Mouse (Mus musculus) limb, embryonic 10.5 days (tissue): ENCODE data around the gene Scn5a. TPM values are rescaled to one million over a fixed set of nuclear protein-coding genes. Genes with fewer than 3 reads are reported as not detected.
A peak's percentile ranks its signal among the peaks of the same experiment; 100 is the strongest.

Experiments used
- DNase-seq: peaks from one replicate; pipeline ENCODE4 v3.0.0-alpha.2; 2017; ENCODE audit warnings: low spot score
- H3K27ac ChIP-seq: fragments of 300-500 bp; sonication (generic); 2 replicates; pipeline ENCODE4 v1.5.1; 2016; ENCODE audit warnings: mild to moderate bottlenecking
- H3K27me3 ChIP-seq: fragments of 300-500 bp; sonication (generic); 2 replicates; pipeline ENCODE4 v1.6.1; 2016; ENCODE audit warnings: low read depth, mild to moderate bottlenecking; ENCODE audit not compliant: poor library complexity, severe bottlenecking
- H3K36me3 ChIP-seq: fragments of 300-500 bp; sonication (generic); 2 replicates; pipeline ENCODE4 v1.6.1; 2016; ENCODE audit warnings: mild to moderate bottlenecking, moderate library complexity
- H3K4me1 ChIP-seq: fragments of 300-500 bp; sonication (generic); 2 replicates; pipeline ENCODE4 v1.6.1; 2016
- H3K4me3 ChIP-seq: fragments of 300-500 bp; sonication (generic); 2 replicates; pipeline ENCODE4 v1.5.1; 2016; ENCODE audit warnings: mild to moderate bottlenecking, moderate library complexity
- H3K9me3 ChIP-seq: fragments of 300-500 bp; sonication (generic); replicated peaks from 2 replicates; pipeline ENCODE4 v1.6.1; 2016; ENCODE audit warnings: mild to moderate bottlenecking
- WGBS: fragments of 180-500 bp; shearing (Covaris S2); methylation state at CpG from one replicate; pipeline ENCODE4 v1.1.7; 2016; 5-methylcytosine and 5-hydroxymethylcytosine counted together
- polyA plus RNA-seq: library from polyadenylated mRNA; unstranded; fragments of >200 nt; fragmentation: Nextera tagmentation; extraction: Ambion mirVana; gene quantifications from 2 replicates; pipeline ENCODE4 v1.2.1, GENCODE M21; 2016

The Scn5a gene
- polyA plus RNA-seq, 1 experiment from 2014 or later = 0.10 TPM

DNA sequence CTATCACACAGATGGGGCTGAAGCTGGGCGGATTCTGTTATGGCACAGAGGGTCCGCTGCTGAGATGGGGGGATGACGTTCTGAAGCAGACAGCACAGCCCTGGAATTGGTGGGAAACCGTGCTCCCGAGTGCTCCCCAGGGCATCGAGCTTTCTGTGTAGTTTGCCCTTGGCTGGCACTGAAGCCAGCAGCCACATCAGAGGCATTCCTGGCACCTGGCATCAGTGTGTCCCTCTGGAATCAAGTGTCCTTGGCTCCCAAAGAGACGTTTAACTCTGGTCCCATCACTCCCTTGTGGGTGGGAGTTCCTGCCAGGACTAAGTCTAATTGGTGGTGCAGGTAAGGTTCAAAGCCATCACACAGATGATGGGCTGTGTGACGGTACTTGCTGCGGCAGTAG, 82.5 kb downstream of the Scn5a start:
- 91% methylated on average over 9 of the region's 9 CpGs for WGBS
- no peak for DNase-seq
- H3K27me3 ChIP-seq = no peaks in the 10 kb centered on the region

DNA sequence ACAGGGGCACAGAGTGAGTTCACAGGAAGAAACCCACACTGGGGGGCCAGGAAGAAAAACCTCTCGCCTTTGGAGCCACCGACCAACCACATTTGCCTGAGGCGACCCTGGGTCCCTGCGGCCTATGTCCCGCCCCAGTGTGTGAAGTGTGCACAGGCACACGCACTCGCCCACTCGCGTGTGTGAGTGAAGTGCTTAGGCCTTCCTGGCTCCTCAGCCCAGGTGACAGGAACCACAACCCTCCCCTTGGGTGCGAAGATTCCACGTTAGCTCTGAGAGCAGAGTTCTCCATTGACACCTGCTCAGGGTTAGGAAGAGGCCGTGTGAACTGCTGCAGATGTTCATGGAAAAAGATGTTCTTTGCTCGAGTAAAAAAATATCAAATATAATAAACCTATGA, 93.9 kb downstream of the Scn5a start:
- H3K27ac ChIP-seq = no peak overlapping the region
- 86% methylated on average over 13 of the region's 13 CpGs for WGBS
- no peak for DNase-seq

More for the DNA sequence above, 82.5 kb downstream of the Scn5a start:
- no peaks in the 10 kb centered on the region for H3K4me1 ChIP-seq
- no peak overlapping the region for H3K27ac ChIP-seq
- no peaks in the 10 kb centered on the region for H3K36me3 ChIP-seq
- H3K9me3 ChIP-seq = no peaks in the 10 kb centered on the region
- H3K4me3 ChIP-seq = no peak overlapping the region

GRCm38 (mm10) chr9:119484420-119484819, 94.4 kb downstream of the Scn5a start:
- H3K27me3 ChIP-seq = no peaks in the 10 kb centered on the region
- DNase-seq = no peak
- peaks cover 18% of the 10 kb centered on the region for H3K4me1 ChIP-seq
- H3K27ac ChIP-seq = 0 out of 2 replicates have a peak overlapping the region, but pooled peaks have one; percentile 15
- H3K4me3 ChIP-seq = no peak overlapping the region
- no peaks in the 10 kb centered on the region for H3K9me3 ChIP-seq
- H3K36me3 ChIP-seq = no peaks in the 10 kb centered on the region
- 59% methylated on average over 9 of the region's 9 CpGs for WGBS

More for the DNA sequence above, 93.9 kb downstream of the Scn5a start:
- Histone ChIP-seq H3K9me3 (no peaks in the 10 kb centered on the region), H3K4me3 (no peak overlapping the region), H3K36me3 (no peaks in the 10 kb centered on the region), H3K27me3 (no peaks in the 10 kb centered on the region), H3K4me1 (peaks cover 14% of the 10 kb centered on the region; the same call in 1 of the 2 replicates)

GRCm38 (mm10) chr9:119483554-119484353, 95.1 kb downstream of the Scn5a start:
- Histone ChIP-seq H3K27me3 (no peaks in the 10 kb centered on the region), H3K27ac (0 out of 2 replicates have a peak overlapping the region, but pooled peaks have one; percentile 15), H3K9me3 (no peaks in the 10 kb centered on the region), H3K36me3 (no peaks in the 10 kb centered on the region), H3K4me1 (peaks cover 24% of the 10 kb centered on the region), H3K4me3 (no peak overlapping the region)
- WGBS = 48% methylated on average over 23 of the region's 23 CpGs
- DNase-seq = no peak

- no peaks in the 10 kb centered on the region for H3K27me3 ChIP-seq
- peaks cover 41% of the 10 kb centered on the region for H3K4me1 ChIP-seq
- no peak for DNase-seq
- no peaks in the 10 kb centered on the region for H3K36me3 ChIP-seq
- H3K9me3 ChIP-seq = no peaks in the 10 kb centered on the region
- no peak overlapping the region for H3K27ac ChIP-seq
- WGBS = 82% methylated on average over 4 of the region's 4 CpGs
- H3K4me3 ChIP-seq = no peak overlapping the region
Measured at GRCm38 (mm10) chr9:119481612-119482011, 97.2 kb downstream of the Scn5a start.

GRCm38 (mm10) chr9:119479297-119479696, 99.5 kb downstream of the Scn5a start:
- Histone ChIP-seq H3K27ac (no peak overlapping the region; the same call in 1 of the 2 replicates), H3K4me3 (no peak overlapping the region), H3K9me3 (no peaks in the 10 kb centered on the region), H3K4me1 (peaks cover 49% of the 10 kb centered on the region), H3K27me3 (no peaks in the 10 kb centered on the region), H3K36me3 (no peaks in the 10 kb centered on the region)
- 42% methylated on average over 8 of the region's 8 CpGs for WGBS
- DNase-seq = no peak

DNA sequence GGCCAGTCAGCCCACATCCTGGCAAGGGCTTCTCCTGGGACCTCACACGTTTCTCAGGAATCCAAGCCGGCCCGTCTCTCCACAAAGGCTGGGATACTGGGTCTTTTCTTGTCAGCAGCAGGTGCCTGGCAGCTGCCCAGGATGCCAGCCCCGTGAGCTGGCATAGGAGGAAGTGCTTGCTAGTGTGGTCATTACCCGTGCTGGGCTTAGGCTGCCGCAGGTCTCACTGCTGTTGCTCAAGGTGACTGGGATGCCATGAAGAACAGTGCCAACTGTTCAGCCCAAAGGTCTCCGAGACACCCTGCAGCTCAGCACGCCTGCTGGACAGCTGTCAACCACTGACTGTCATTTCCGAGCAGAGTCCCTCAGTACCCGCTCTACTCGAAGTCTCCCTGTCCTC, 100.5 kb downstream of the Scn5a start:
- Histone ChIP-seq H3K4me1 (peaks cover 40% of the 10 kb centered on the region), H3K27ac (peak overlapping the region; percentile 68; the same call in 1 of the 2 replicates), H3K9me3 (no peaks in the 10 kb centered on the region), H3K27me3 (no peaks in the 10 kb centered on the region), H3K4me3 (no peak overlapping the region), H3K36me3 (no peaks in the 10 kb centered on the region)
- WGBS = 82% methylated on average over 11 of the region's 11 CpGs
- DNase-seq = no peak

DNA sequence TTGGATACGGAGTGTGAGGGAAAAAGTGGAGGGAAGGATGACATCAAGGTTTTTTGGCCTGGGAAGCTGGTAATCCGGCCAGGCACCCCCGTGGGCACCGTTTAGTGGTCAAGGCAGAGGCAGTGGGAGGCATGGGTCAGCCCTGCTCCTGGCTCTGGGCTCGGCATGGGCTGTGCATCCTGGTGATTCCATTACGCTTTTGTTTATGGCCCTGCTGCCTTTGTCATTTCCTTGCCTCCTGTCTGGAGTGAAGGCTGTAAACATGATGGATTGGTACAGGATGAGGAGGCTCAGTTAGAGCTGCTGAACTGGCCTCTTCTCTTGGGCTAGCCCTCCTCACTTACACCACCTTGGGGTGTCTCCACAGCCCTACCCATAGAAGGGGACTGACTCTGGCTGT, 101.1 kb downstream of the Scn5a start:
- H3K36me3 ChIP-seq = no peaks in the 10 kb centered on the region
- H3K27ac ChIP-seq = peak overlapping the region; percentile 68
- DNase-seq = no peak
- H3K27me3 ChIP-seq = no peaks in the 10 kb centered on the region
- H3K9me3 ChIP-seq = no peaks in the 10 kb centered on the region
- 36% methylated on average over 6 of the region's 6 CpGs for whole genome bisulfite sequencing
- H3K4me1 ChIP-seq = peaks cover 40% of the 10 kb centered on the region
- H3K4me3 ChIP-seq = no peak overlapping the region

GRCm38 (mm10) chr9:119474717-119475611, 103.9 kb downstream of the Scn5a start:
- no peak overlapping the region for H3K27ac ChIP-seq
- WGBS = 46% methylated on average over 15 of the region's 15 CpGs
- H3K36me3 ChIP-seq = peaks cover 4% of the 10 kb centered on the region; the same call in 1 of the 2 replicates
- DNase-seq = no peak
- H3K4me1 ChIP-seq = peaks cover 40% of the 10 kb centered on the region
- H3K9me3 ChIP-seq = no peaks in the 10 kb centered on the region
- H3K4me3 ChIP-seq = no peak overlapping the region
- H3K27me3 ChIP-seq = no peaks in the 10 kb centered on the region

- WGBS = 89% methylated on average over 9 of the region's 9 CpGs
- no peak overlapping the region for H3K27ac ChIP-seq
- no peak for DNase-seq
Measured at GRCm38 (mm10) chr9:119473608-119474164, 105.1 kb downstream of the Scn5a start.

DNA sequence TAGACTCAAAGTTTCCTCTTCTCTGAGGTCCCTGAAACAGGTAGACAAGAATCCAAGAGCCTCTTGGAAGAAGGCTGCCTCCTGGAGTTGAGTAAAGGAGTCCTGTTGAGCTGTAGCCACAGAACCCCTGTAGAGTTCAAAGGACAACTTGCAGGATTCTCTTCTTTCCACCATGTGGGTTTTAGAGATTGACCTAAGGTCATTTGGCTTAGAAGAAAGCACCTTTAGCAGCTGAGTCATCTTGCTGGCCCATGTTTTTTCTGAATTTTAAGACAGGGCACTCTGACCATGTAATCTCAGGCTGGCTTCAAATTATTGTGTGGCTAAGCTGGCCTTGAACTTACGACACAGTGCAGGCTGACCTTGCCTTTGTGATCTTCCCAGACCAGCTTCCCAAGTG, 105.8 kb downstream of the Scn5a start:
- WGBS = 92% methylated on average over 1 of the region's 1 CpGs
- Histone ChIP-seq H3K27ac (no peak overlapping the region), H3K9me3 (no peaks in the 10 kb centered on the region), H3K4me3 (no peak overlapping the region), H3K4me1 (peaks cover 24% of the 10 kb centered on the region), H3K27me3 (no peaks in the 10 kb centered on the region), H3K36me3 (peaks cover 16% of the 10 kb centered on the region)
- DNase-seq = no peak

More at GRCm38 (mm10) chr9:119473608-119474164, 105.1 kb downstream of the Scn5a start:
- peaks cover 31% of the 10 kb centered on the region for H3K4me1 ChIP-seq
- H3K4me3 ChIP-seq = no peak overlapping the region
- no peaks in the 10 kb centered on the region for H3K27me3 ChIP-seq
- peaks cover 12% of the 10 kb centered on the region; the same call in 1 of the 2 replicates for H3K36me3 ChIP-seq
- no peaks in the 10 kb centered on the region for H3K9me3 ChIP-seq

- no peaks in the 10 kb centered on the region for H3K27me3 ChIP-seq
- WGBS = 87% methylated on average over 11 of the region's 11 CpGs
- no peaks in the 10 kb centered on the region for H3K9me3 ChIP-seq
- peaks cover 21% of the 10 kb centered on the region for H3K36me3 ChIP-seq
- H3K27ac ChIP-seq = no peak overlapping the region
- H3K4me1 ChIP-seq = peaks cover 20% of the 10 kb centered on the region
- no peak for DNase-seq
- no peak overlapping the region for H3K4me3 ChIP-seq
Measured at GRCm38 (mm10) chr9:119472412-119472918, 106.4 kb downstream of the Scn5a start.
